Mouse (Mus musculus) gastrocnemius, adult 2 months (tissue): ENCODE results near the gene Sephs2. TPM values are rescaled to one million over a fixed set of nuclear protein-coding genes. Genes with fewer than 3 reads are reported as not detected.

ENCODE experiments used
- DNase-seq: peaks from one replicate; pipeline ENCODE4 v3.0.0; 2022
- H3K27ac ChIP-seq: fragments of 200-600 bp; 2 replicates; pipeline ENCODE4 v1.8.1; 2022; ENCODE audit warnings: mild to moderate bottlenecking
- H3K4me3 ChIP-seq: fragments of 200-600 bp; 2 replicates; pipeline ENCODE4 v1.8.1; 2022; ENCODE audit warnings: mild to moderate bottlenecking, moderate library complexity
- CTCF ChIP-seq: fragments of 200-600 bp; IDR thresholded peaks from 2 replicates; pipeline ENCODE4 v1.8.1; 2022; ENCODE audit warnings: antibody characterized with exemption, mild to moderate bottlenecking, moderate library complexity
- intact Hi-C: fragments of 180-260 bp; cut with DNase I; formaldehyde crosslinking; loops from one replicate; pipeline ENCODE4 v1.15.1; 2025
- total RNA-seq, 2 experiments: library from RNA; stranded (reverse); gene quantifications; 2 replicates each; pipeline ENCODE4 v1.2.3; 2021

The Sephs2 gene
- total RNA-seq, 2 experiments from 2014 or later: 30.1 to 36.3 TPM

DNA sequence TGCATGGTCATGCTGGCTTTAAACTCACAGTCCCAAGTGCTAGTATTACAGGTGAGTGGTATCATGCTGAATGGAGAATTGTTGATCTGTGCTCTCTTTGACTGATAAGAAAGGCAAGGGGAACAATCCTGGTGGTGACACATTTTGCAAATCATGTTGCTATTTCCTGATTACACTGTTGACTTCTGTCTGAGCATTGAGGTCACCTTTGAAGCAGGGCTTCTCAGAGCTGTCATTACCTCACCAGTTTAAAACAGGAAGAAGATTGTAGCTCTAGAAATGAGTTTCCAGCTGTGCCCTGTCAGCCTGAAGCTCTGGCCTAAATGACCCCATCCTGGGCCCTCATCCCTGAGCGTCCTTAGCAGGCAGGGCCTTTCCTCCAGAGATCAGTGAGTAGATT, 14.1 kb upstream of the Sephs2 start:
- no peak for DNase-seq
- Histone ChIP-seq H3K4me3 (no peak overlapping the region), H3K27ac (no peak overlapping the region)
- intact Hi-C loops: no loop called here
- TF ChIP-seq CTCF: no peak

DNA sequence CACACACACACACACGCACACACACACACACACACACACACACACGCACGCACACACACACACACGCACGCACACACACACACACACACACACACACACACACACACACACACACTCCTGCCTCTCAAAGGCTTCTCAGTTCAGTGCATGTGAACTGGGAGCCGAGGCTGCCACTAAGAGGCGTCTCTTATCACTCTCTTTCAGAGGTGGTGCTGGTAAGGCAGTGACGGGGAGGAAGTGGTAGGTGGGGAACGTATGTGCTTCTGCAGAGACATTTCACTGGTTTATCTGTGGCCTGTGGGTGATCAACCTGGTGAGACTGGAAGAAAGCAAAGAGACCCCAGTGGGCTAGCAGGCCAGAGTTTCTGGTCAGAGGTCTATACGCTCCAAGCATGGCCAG, 11.3 kb upstream of the Sephs2 start:
- no peak for DNase-seq
- H3K27ac ChIP-seq: no peak overlapping the region
- no peak overlapping the region for H3K4me3 ChIP-seq
- intact Hi-C loops: no loop called here
- TF ChIP-seq CTCF: no peak

GRCm38 (mm10) chr7:127282190-127282589, 8.3 kb upstream of the Sephs2 start:
- DNase-seq: no peak
- no peak for TF ChIP-seq CTCF
- no peak overlapping the region for H3K4me3 ChIP-seq

DNA sequence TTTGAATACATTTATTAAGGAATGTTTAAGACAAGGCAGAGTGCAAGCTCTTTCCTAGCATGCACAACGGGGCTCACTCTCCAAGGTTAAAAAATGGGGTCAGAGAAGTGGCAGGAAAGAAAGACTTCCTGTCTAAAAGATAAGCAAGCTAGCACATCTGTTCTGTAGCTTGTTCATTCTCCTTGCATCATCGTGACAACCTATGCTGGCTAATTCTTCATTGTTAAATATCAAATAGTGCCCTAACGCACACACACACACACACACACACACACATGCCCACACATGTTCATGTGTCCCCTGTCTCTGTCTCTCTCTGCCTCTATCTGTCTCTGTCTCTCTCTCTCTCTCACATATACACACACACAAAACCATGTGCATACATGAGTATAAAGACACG, 7.3 kb upstream of the Sephs2 start:
- Histone ChIP-seq H3K27ac (no peak overlapping the region), H3K4me3 (no peak overlapping the region)
- no peak for DNase-seq
- no peak for TF ChIP-seq CTCF
- intact Hi-C loops: no loop called here

More at GRCm38 (mm10) chr7:127282190-127282589, 8.3 kb upstream of the Sephs2 start:
- intact Hi-C loops: no loop called here
- no peak overlapping the region for H3K27ac ChIP-seq

DNA sequence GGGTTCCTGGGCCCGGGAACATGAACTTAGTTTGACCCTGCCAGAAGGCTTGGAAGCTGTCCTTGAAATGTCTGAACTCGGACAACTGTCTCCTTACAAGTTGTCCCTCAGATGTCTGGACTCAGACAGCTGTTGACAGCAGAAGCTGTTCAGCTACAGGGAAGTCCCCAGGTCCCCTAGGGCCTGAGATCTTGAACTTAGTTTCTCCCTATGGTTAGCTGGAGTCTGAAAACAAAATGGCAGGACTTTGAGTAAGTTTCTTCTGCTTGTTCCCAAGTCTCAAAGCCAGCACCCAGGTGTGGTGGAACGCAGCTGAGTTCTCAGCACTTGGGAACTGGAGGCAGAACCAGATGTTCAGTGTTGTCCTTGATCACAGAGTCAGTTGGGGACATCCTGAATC, 6.2 kb upstream of the Sephs2 start:
- DNase-seq: no peak
- Histone ChIP-seq H3K4me3 (no peak overlapping the region), H3K27ac (no peak overlapping the region)
- intact Hi-C loops: no loop called here
- no peak for TF ChIP-seq CTCF

- intact Hi-C loops: no loop called here
- H3K27ac ChIP-seq: no peak overlapping the region
- no peak overlapping the region for H3K4me3 ChIP-seq
- peak; percentile 61 for TF ChIP-seq CTCF
- peak; percentile 53 for DNase-seq
These were observed 4.5 kb upstream of the Sephs2 start for GRCm38 (mm10) chr7:127278311-127278710.

- H3K4me3 ChIP-seq: no peak overlapping the region
- H3K27ac ChIP-seq: no peak overlapping the region
- TF ChIP-seq CTCF: no peak
- intact Hi-C loops: loop anchor here (2.0 kb wide), 1 partner anchor 16 kb away; the partner anchor contains the start of gene Dctpp1
- no peak for DNase-seq
These were observed 2.7 kb upstream of the Sephs2 start for GRCm38 (mm10) chr7:127276519-127276961.

GRCm38 (mm10) chr7:127273118-127273923, 534 bp downstream of the Sephs2 start:
- intact Hi-C loops: loop anchor here (5.0 kb wide), 1 partner anchor 69 kb away; no protein-coding TSS in a partner anchor
- peak overlapping the region; percentile 98 for H3K27ac ChIP-seq
- peak; percentile 67 for DNase-seq
- peak overlapping the region; percentile 94 for H3K4me3 ChIP-seq
- no peak; the same call in 1 of the 2 replicates for TF ChIP-seq CTCF

DNA sequence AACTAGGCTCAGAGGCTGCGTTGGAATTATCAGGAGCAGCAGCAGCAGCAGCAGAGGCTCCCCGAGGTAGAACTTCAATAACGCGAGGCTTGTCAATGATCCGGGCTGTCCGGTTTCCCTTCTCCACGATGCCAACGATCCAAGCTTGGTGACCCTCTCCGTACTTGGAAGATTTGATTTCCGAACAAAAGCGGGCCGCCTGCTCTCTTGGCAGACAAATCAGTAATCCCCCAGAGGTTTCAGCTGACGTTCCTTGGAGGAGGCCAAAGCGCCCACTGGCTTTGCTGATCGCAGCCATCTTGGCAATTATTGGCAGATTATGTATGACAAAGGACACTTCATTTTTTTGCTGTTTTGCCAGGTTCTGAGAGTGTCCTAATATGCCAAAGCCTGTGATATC, 1.3 kb downstream of the Sephs2 start:
- peak overlapping the region; percentile 98; the same call in 1 of the 2 replicates for H3K27ac ChIP-seq
- H3K4me3 ChIP-seq: peak overlapping the region; percentile 94
- no peak for DNase-seq
- intact Hi-C loops: loop anchor here (5.0 kb wide), 1 partner anchor 70 kb away; no protein-coding TSS in a partner anchor
- no peak for TF ChIP-seq CTCF

GRCm38 (mm10) chr7:127271093-127271492, 2.8 kb downstream of the Sephs2 start:
- intact Hi-C loops: loop anchor here (5.0 kb wide), 1 partner anchor 71 kb away; no protein-coding TSS in a partner anchor
- TF ChIP-seq CTCF: no peak
- Histone ChIP-seq H3K4me3 (no peak overlapping the region), H3K27ac (no peak overlapping the region)
- no peak for DNase-seq

DNA sequence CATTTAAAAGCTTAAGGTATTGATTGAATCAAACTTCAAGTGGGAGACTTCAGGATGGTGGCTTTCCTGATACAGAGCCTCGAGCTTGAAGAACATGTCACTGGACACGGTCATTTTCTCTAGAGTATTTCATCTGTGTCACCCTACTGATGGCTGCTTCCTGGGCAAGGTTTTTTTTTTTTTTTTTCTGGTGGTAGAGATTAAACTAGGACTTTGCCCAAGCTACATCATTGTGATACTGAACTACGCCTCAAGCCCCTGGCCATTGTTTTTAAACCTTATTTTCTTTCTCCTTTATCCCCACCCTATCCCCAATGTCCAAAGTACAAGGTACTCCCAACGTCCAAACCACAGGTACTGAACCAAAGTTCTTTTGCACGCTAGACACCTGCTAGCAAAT, 3.2 kb downstream of the Sephs2 start:
- DNase-seq: no peak
- no peak overlapping the region for H3K27ac ChIP-seq
- TF ChIP-seq CTCF: no peak
- H3K4me3 ChIP-seq: no peak overlapping the region
- intact Hi-C loops: loop anchor here (5.0 kb wide), 1 partner anchor 72 kb away; no protein-coding TSS in a partner anchor

GRCm38 (mm10) chr7:127270256-127270655, 3.6 kb downstream of the Sephs2 start:
- no peak for TF ChIP-seq CTCF
- no peak overlapping the region for H3K4me3 ChIP-seq
- no peak for DNase-seq
- intact Hi-C loops: loop anchor here (5.0 kb wide), 1 partner anchor 72 kb away; no protein-coding TSS in a partner anchor
- no peak overlapping the region for H3K27ac ChIP-seq

- DNase-seq: no peak
- Histone ChIP-seq H3K4me3 (no peak overlapping the region), H3K27ac (no peak overlapping the region)
- TF ChIP-seq CTCF: no peak
- intact Hi-C loops: no loop called here
These were observed 10.3 kb downstream of the Sephs2 start for GRCm38 (mm10) chr7:127263526-127263925.
